7 mouse cellular contexts compared by ENCODE assay signal in genomic region chr14:123513376-123514141, GRCm38 (mm10).
DNase-seq lines count a peak whose midpoint lies in the region; ATAC-seq and TF ChIP-seq lines count a peak whose summit lies in the region.

No protein-coding gene starts in this region.

- H3K27ac ChIP-seq in ES-E14 (ENCODE audit: insufficient read depth, low read depth, low read length, poor library complexity, severe bottlenecking): no peak overlapping the region
- peak overlapping the region; percentile 71 for H3K27ac ChIP-seq in hindbrain, embryonic 12.5 days
- H3K27ac ChIP-seq in limb, embryonic 11.5 days (replicated peaks; ENCODE audit: low read depth, low read length): no peak overlapping the region

- no peaks in the 10 kb centered on the region for H3K9me3 ChIP-seq in ES-E14 (ENCODE audit: control insufficient read depth, insufficient read depth, low read depth, low read length)
- H3K9me3 ChIP-seq in hindbrain, embryonic 12.5 days (replicated peaks): no peaks in the 10 kb centered on the region
- H3K9me3 ChIP-seq in limb, embryonic 11.5 days (ENCODE audit: control insufficient read depth, low read length): no peaks in the 10 kb centered on the region

- in situ Hi-C loops in ES-E14 (cut with MboI; ENCODE audit: low sequenced_read_pairs in 2 of 2, unreplicated experiment in 2 of 2): no loop called here

- H3K36me3 ChIP-seq in ES-E14 (ENCODE audit: control insufficient read depth, insufficient read depth, low read length, poor library complexity, severe bottlenecking): no peaks in the 10 kb centered on the region
- no peaks in the 10 kb centered on the region for H3K36me3 ChIP-seq in hindbrain, embryonic 12.5 days
- H3K36me3 ChIP-seq in limb, embryonic 11.5 days (ENCODE audit: control insufficient read depth, insufficient read depth, low read length): no peaks in the 10 kb centered on the region

- peak; percentile 97 for ATAC-seq in hindbrain, embryonic 12.5 days (ENCODE audit: low FRiP score)
- peak; percentile 92 for ATAC-seq in limb, embryonic 11.5 days (ENCODE audit: insufficient number of reproducible peaks, low FRiP score, low TSS enrichment, low read depth)
- ATAC-seq in activated CD4-positive, CD25-positive, alpha-beta regulatory T cell, adult 4 months: no peak

- no peak overlapping the region for H3K4me2 ChIP-seq in hindbrain, embryonic 12.5 days (replicated peaks)
- no peak overlapping the region for H3K4me2 ChIP-seq in limb, embryonic 11.5 days (ENCODE audit: low read depth, severe bottlenecking)

- WGBS in hindbrain, embryonic 12.5 days: 31% methylated on average over 8 of the region's 8 CpGs
- WGBS in limb, embryonic 11.5 days: 39% methylated on average over 8 of the region's 8 CpGs

- no peak overlapping the region for H3K9ac ChIP-seq in ES-E14 (ENCODE audit: insufficient read depth, low read depth, low read length, poor library complexity, severe bottlenecking)
- no peak overlapping the region for H3K9ac ChIP-seq in hindbrain, embryonic 12.5 days
- H3K9ac ChIP-seq in limb, embryonic 11.5 days (ENCODE audit: low read length): no peak overlapping the region

- H3K27me3 ChIP-seq in hindbrain, embryonic 12.5 days: no peaks in the 10 kb centered on the region
- no peaks in the 10 kb centered on the region for H3K27me3 ChIP-seq in limb, embryonic 11.5 days (ENCODE audit: control insufficient read depth, insufficient read depth, low read length)

- H3K4me3 ChIP-seq in ES-E14 (ENCODE audit: insufficient read depth in 1 of 2, low read depth in 1 of 2, low read length in 2 of 2, poor library complexity in 1 of 2, severe bottlenecking in 1 of 2): no peak overlapping the region
- no peak overlapping the region for H3K4me3 ChIP-seq in hindbrain, embryonic 12.5 days
- no peak overlapping the region for H3K4me3 ChIP-seq in limb, embryonic 11.5 days (ENCODE audit: low read depth, low read length)

- 0 out of 4 replicates have a peak, but pooled peaks cover 0 to under 1% of the 10 kb centered on the region in 2 experiments for H3K4me1 ChIP-seq in ES-E14 (ENCODE audit: control insufficient read depth in 2 of 2, insufficient read depth in 2 of 2, low read length in 2 of 2, poor library complexity in 1 of 2)
- peaks cover 9% of the 10 kb centered on the region; the same call in 1 of the 2 replicates for H3K4me1 ChIP-seq in hindbrain, embryonic 12.5 days
- H3K4me1 ChIP-seq in limb, embryonic 11.5 days (ENCODE audit: control insufficient read depth, insufficient read depth, low read length): no peaks in the 10 kb centered on the region

- peak; percentile 16 for DNase-seq in ES-E14 (ENCODE audit: low read depth, low spot score)
- DNase-seq in brain, embryonic 18.5 days (ENCODE audit: low read depth, low spot score): peak; percentile 82
- DNase-seq in limb, embryonic 11.5 days (ENCODE audit: low spot score): peak; percentile 63
- DNase-seq in right cerebral cortex, postnatal 25 days: peak; percentile 55
- DNase-seq in gastrocnemius, postnatal 4 days (ENCODE audit: low spot score in 2 of 2): no peak

TF ChIP-seq in ES-E14, 5 proteins besides CTCF, POLR2A, EP300 and RAD21:
- TF ChIP-seq HCFC1 (IDR thresholded peaks at IDR 0.05; ENCODE audit: borderline replicate concordance, insufficient read depth, low read length): no peak
- TF ChIP-seq ZC3H11A (IDR thresholded peaks at IDR 0.05; ENCODE audit: borderline replicate concordance, low read depth, low read length): no peak
- no peak for TF ChIP-seq ZNF384 (IDR thresholded peaks at IDR 0.05; ENCODE audit: low read depth, low read length)
- TF ChIP-seq CHD2 (IDR thresholded peaks at IDR 0.05; ENCODE audit: low read depth, low read length): no peak
- no peak for TF ChIP-seq MAFK (IDR thresholded peaks at IDR 0.05; ENCODE audit: insufficient read depth, low read depth, low read length)

Comparison
In these comparisons a context has a peak if more than half of its experiments do, and no peak if none do; other contexts are left out.
1. DNase-seq: peak in ES-E14 (single experiment), brain, embryonic 18.5 days (single experiment), limb, embryonic 11.5 days (single experiment) and right cerebral cortex, postnatal 25 days (single experiment); none in gastrocnemius, postnatal 4 days (0 of 2).